Mouse (Mus musculus) thymus, adult 2 months (tissue): ENCODE measurements around the gene Wars.

Source experiments
- CTCF ChIP-seq: fragments of 200-500 bp; IDR thresholded peaks from 2 replicates; pipeline ENCODE4 v1.5.1; 2012; ENCODE audit warnings: mild to moderate bottlenecking, control low read depth, low read length, moderate library complexity, borderline replicate concordance; ENCODE audit not compliant: control insufficient read depth, poor library complexity, insufficient read depth; ENCODE audit errors: extremely low read depth
- POLR2A ChIP-seq: fragments of 200-500 bp; IDR thresholded peaks from 2 replicates; pipeline ENCODE4 v1.6.1; 2012; ENCODE audit warnings: mild to moderate bottlenecking, low read length, control low read depth, moderate library complexity; ENCODE audit not compliant: control insufficient read depth, poor library complexity, insufficient read depth; ENCODE audit errors: extremely low read depth

GRCm38 (mm10) chr12:108830358-108830757 is 63.6 kb downstream of the Wars start:
- TF ChIP-seq CTCF, result no peak
- no peak for TF ChIP-seq POLR2A
